Mouse (Mus musculus): ENCODE results near the gene Acp4. TPM values are rescaled to one million over a fixed set of nuclear protein-coding genes. Genes with fewer than 3 reads are reported as not detected.
A peak's percentile ranks its signal among the peaks of the same experiment; 100 is the strongest.

Acp4 gene
- polyA plus RNA-seq, 1 experiment from 2014 or later: 0.18 TPM

DNA sequence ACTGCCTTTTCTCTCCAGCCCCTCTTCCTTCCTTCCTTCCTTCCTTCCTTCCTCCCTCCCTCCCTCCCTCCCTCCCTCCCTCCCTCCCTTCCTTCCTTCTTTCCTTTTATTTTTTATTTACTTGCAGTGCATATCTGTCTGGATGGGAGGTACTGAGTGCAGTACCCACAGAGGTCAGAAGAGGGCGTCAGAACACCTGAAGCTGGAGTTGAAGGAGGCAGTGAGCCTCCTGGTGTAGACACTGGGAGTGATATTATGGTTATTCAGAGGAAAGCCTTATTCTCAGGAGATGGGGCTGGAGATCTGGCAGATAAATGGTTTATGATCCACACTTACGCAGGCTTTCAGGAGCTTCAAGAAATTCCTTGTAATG, 20.1 kb upstream of the Acp4 start:
- 45% methylated on average over 2 of the region's 2 CpGs for WGBS
- Histone ChIP-seq H3K27me3 (ENCODE audit: low read depth, poor library complexity, severe bottlenecking) (peaks cover 41% of the 10 kb centered on the region), H3K4me3 (no peak overlapping the region), H3K4me1 (no peaks in the 10 kb centered on the region), H3K9me3 (replicated peaks) (no peaks in the 10 kb centered on the region), H3K36me3 (no peaks in the 10 kb centered on the region), H3K27ac (no peak overlapping the region)
- DNase-seq (ENCODE audit: low spot score): peak; percentile 46

DNA sequence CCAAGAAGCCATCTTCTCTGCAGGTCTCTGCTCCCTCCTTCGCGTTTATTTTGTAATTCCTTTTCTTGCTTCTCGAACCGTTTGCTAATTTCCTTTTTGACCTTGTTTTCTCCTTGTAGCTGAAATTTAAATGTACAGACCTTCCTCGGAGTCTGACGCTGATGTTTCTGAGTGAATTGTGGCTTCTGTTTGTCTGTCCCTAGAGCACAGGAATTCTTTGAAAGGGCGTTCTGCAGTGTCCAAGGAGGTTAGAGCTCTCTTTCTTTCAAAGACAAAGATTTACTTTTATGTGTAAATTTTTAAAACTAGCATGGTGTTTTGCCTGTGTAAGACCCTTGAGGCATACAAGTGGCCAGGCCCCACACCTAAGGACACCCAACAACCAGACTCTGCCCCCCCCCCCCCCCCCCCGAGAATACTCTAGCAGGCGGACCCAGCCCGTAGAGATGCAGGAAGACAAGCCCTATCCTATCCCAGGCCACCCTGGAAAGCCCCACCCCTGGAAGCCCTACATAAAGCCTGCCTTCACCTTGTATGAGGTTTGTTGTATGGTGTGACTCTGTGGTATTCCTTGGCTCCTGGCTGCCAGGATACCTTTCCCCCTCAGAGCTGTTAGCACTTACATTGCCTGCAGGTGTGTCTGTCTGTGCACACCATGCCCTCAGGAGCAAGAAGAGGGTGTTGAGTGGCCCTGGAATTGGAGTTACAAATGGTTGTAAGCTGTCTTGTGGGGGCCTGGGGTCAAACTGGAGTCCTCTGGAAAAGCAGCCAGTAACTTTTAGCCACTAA, 19.5 kb upstream of the Acp4 start:
- Histone ChIP-seq H3K9me3 (replicated peaks) (no peaks in the 10 kb centered on the region), H3K27ac (no peak overlapping the region), H3K27me3 (ENCODE audit: low read depth, poor library complexity, severe bottlenecking) (peaks cover 41% of the 10 kb centered on the region), H3K4me3 (no peak overlapping the region), H3K36me3 (no peaks in the 10 kb centered on the region), H3K4me1 (no peaks in the 10 kb centered on the region)
- 76% methylated on average over 10 of the region's 10 CpGs for WGBS
- no peak for DNase-seq (ENCODE audit: low spot score)

DNA sequence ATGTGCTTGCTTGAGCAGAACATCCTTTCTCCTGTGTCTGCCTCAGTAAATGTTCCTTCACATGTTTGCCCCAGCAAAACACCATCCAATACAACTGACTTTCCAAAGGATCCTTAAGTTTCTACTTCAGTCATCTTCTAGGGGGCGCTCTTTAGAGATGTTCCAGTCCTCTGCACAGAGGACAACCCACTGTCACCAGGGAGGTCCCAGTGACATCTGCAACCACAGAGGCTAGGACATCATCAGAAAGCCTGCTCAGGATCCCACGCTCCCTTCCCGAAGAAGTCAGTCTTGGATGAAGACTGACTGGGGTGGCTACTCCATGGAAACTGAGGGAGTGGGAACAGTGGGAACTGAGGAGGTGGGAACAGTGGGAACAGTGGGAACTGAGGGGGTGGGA, 18.4 kb upstream of the Acp4 start:
- DNase-seq (ENCODE audit: low spot score): no peak
- H3K27ac ChIP-seq: no peak overlapping the region
- H3K4me3 ChIP-seq: no peak overlapping the region
- 82% methylated on average over 3 of the region's 3 CpGs for WGBS
- H3K27me3 ChIP-seq (ENCODE audit: low read depth, poor library complexity, severe bottlenecking): peaks cover 41% of the 10 kb centered on the region
- H3K4me1 ChIP-seq: no peaks in the 10 kb centered on the region
- no peaks in the 10 kb centered on the region for H3K36me3 ChIP-seq
- no peaks in the 10 kb centered on the region for H3K9me3 ChIP-seq (replicated peaks)

DNA sequence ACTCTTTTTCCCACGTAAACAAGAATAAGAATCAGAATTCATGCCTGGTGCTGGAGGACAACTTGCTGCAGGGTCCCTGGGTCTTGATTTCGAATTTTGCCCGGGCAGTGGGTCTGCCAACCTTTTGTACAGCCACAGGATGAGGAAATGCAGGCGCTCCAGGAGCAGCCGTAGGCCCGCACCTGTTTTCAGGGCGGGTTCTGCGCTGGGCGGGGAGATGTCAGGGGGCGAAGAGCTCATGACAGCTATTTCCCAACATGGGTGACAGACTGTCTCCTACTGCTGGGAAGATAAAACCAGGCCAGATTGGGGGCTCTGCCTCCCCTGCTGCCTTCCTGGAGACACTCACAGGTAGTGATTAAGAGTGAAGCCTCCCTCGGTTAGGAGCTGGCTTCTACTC, 16.9 kb upstream of the Acp4 start:
- Histone ChIP-seq H3K4me1 (no peaks in the 10 kb centered on the region), H3K36me3 (no peaks in the 10 kb centered on the region), H3K27me3 (ENCODE audit: low read depth, poor library complexity, severe bottlenecking) (peaks cover 41% of the 10 kb centered on the region), H3K4me3 (no peak overlapping the region), H3K27ac (no peak overlapping the region), H3K9me3 (replicated peaks) (no peaks in the 10 kb centered on the region)
- WGBS: 35% methylated on average over 11 of the region's 11 CpGs
- DNase-seq (ENCODE audit: low spot score): no peak

DNA sequence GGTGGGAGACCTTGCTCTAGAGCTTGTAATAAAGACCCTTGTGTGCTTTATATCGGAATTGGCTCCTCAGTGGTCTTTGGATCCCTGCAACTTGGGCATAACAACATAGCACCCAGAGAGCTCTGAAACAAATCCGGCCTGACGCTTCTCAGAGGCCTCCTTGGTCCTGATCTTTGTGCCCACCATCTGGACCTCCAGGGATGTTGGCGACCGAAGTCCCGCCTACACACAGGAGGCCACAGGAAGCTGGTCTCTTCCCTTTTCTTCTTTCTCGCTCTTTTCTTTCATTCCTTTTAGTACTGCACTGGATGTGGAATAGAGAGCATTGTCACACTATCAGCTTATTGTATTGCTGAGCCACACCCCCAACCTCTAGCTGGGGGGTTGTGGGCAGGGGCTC, 16.3 kb upstream of the Acp4 start:
- H3K27me3 ChIP-seq (ENCODE audit: low read depth, poor library complexity, severe bottlenecking): peaks cover 42% of the 10 kb centered on the region
- no peak overlapping the region for H3K4me3 ChIP-seq
- DNase-seq (ENCODE audit: low spot score): no peak
- no peaks in the 10 kb centered on the region for H3K36me3 ChIP-seq
- H3K4me1 ChIP-seq: no peaks in the 10 kb centered on the region
- WGBS: 65% methylated on average over 7 of the region's 7 CpGs
- H3K9me3 ChIP-seq (replicated peaks): no peaks in the 10 kb centered on the region
- no peak overlapping the region for H3K27ac ChIP-seq

DNA sequence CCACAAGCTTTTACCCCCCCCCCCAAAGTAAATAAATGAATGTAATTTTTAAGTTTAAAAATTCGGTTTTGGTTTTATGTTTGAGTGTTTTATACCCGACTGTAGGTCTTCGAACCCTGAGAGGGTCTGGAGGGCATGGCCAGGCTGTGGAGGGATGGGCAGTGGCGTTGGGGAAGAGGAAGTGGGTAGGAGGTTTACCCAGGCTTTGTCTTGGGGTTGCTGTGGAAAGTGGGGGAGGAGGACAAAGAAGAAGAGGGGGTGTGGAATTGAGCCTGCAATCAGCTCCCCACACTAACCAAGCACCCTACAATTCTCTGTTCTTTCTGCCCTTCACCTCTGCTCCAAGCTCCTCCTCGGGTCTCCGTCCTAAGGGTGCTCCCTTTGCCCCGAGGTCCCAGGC, 15.4 kb upstream of the Acp4 start:
- Histone ChIP-seq H3K4me3 (no peak overlapping the region), H3K27ac (no peak overlapping the region), H3K4me1 (no peaks in the 10 kb centered on the region), H3K36me3 (no peaks in the 10 kb centered on the region), H3K9me3 (replicated peaks) (no peaks in the 10 kb centered on the region), H3K27me3 (ENCODE audit: low read depth, poor library complexity, severe bottlenecking) (peaks cover 46% of the 10 kb centered on the region)
- no peak for DNase-seq (ENCODE audit: low spot score)
- WGBS: 91% methylated on average over 7 of the region's 7 CpGs

DNA sequence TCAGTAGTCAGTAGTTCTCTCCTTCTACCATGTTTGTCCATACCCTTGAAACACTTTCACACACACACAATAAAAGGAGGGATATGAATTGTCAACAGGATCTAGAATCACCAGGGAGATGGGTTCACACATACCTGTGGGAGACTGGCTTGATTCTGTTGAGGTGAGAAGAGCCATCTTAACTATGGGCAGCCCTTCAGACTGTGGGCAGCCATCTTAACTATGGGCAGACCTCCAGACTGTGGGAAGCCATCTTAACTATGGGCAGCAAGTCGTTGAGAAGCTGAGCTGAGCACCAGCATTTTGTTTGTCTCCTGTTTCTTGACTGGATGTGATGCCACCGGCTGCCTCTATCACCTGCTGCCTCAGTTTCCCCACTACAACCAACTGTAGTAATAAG, 14.1 kb upstream of the Acp4 start:
- no peaks in the 10 kb centered on the region for H3K4me1 ChIP-seq
- no peaks in the 10 kb centered on the region for H3K9me3 ChIP-seq (replicated peaks)
- no peaks in the 10 kb centered on the region for H3K36me3 ChIP-seq
- WGBS: 74% methylated on average over 2 of the region's 2 CpGs
- H3K27me3 ChIP-seq (ENCODE audit: low read depth, poor library complexity, severe bottlenecking): peaks cover 49% of the 10 kb centered on the region
- H3K27ac ChIP-seq: no peak overlapping the region
- H3K4me3 ChIP-seq: no peak overlapping the region
- DNase-seq (ENCODE audit: low spot score): no peak

DNA sequence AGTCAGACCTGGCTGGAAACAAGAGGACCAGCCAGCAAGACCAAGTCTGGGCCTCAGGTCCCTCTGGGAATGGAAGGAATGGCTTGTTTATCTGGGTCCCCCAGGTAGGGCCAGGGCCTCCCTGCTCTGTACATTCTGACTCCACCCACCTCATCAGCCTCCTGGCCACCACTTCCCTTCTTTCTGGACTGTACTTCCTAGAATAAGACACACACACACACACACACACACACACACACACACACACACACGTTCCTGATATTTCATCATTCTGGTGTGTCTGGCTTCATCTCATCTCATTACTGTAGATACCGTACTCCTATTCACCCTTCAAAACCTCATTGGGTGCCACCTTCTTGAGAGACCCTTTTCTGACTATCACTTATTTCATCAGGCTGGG, 12.2 kb upstream of the Acp4 start:
- H3K27ac ChIP-seq: no peak overlapping the region
- no peaks in the 10 kb centered on the region for H3K36me3 ChIP-seq
- no peaks in the 10 kb centered on the region for H3K9me3 ChIP-seq (replicated peaks)
- DNase-seq (ENCODE audit: low spot score): no peak
- no peak overlapping the region for H3K4me3 ChIP-seq
- WGBS: 90% methylated on average over 2 of the region's 2 CpGs
- no peaks in the 10 kb centered on the region for H3K4me1 ChIP-seq
- peaks cover 41% of the 10 kb centered on the region for H3K27me3 ChIP-seq (ENCODE audit: low read depth, poor library complexity, severe bottlenecking)

DNA sequence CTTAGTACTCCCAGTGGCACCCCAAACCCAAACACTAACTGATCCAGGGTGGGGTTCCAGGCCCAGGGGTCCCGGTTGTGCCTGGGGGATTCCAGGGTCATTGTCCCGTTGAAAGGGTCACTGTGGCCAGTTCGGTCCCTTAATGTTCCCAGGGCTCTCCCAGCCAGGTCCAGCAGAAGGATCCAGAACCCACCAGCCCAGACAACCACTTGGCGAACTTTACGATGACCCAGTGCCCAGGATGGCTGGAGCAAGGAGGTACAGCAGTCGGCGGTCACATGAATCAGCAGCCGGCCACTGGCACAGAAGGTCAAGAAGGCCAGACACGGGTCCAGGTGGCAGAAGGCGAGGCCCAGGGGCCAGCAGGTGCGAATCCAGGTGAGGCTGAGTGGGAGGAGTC, 10.9 kb upstream of the Acp4 start:
- Histone ChIP-seq H3K9me3 (replicated peaks) (no peaks in the 10 kb centered on the region), H3K4me1 (peaks cover 3% of the 10 kb centered on the region; the same call in 1 of the 2 replicates), H3K36me3 (no peaks in the 10 kb centered on the region), H3K27ac (no peak overlapping the region), H3K27me3 (ENCODE audit: low read depth, poor library complexity, severe bottlenecking) (peaks cover 41% of the 10 kb centered on the region), H3K4me3 (no peak overlapping the region)
- DNase-seq (ENCODE audit: low spot score): no peak
- WGBS: 84% methylated on average over 11 of the region's 11 CpGs

DNA sequence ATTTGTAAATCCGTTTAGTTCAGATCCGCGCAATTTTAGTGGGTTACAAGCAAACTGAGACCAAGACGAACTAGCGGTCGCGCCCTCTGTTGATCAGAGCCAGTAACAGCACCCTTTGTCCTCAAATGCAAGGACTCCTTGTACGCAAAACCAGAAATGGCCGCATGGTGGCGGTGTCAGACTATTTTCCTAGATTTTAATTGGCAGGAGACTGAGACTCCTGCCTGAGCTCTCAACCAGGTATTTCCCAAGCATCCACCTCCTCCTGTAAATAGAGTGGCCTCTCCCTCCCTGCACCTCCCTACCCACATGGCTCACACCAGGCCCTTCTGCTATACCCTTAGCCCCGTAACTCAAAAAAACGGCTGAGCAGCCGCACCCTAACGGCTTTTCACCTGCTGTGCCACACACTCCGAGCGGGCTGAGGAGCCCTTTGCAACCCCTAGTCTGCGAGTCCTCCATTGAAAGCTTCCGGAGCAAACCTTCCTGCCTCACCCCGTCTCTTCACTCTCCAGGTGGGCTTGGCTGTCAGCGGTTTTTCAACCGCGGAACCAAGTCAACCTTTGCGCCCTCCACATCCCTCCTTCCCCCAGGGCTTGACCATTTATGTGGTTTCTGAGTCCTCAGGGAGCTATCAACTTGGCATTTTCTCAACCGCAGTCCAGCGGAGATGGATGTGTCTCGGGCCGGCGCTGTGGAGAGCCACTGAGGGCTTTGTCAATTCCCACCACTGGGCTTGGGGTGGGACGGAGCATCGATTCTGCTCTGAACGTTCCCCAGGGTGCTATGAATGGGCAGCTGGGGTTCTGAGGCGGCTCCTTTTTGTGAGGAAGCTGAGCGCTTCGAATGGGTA, 5.8 kb upstream of the Acp4 start:
- H3K9me3 ChIP-seq (replicated peaks): no peaks in the 10 kb centered on the region
- 4% methylated on average over 34 of the region's 34 CpGs for WGBS
- peaks cover 47% of the 10 kb centered on the region for H3K27me3 ChIP-seq (ENCODE audit: low read depth, poor library complexity, severe bottlenecking)

DNA sequence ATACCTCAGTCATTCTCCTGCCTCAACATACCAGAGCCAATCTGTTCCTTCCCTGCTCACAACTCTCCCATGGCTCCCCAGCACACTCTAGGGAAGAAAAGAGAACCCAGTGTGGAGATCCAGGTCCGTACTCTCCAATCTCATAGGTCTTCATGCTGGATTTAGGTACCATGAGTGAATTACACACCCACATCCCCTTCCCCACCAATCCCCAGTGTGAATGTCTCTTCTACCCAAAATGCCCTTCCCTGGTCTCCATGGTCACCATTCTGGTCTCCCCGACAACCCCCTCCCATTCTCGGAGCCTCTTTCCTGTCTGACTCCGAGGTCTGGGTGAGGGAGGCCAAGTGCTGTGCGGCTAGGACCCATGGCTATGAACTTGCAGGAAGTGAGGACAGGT, 4.0 kb upstream of the Acp4 start, which contains the start of gene Gm15517:
Gene Gm15517 (plus strand): TSS at position 301 of the 400 bp plus-strand sequence.
- Histone ChIP-seq H3K36me3 (no peaks in the 10 kb centered on the region), H3K27ac (no peak within 1 kb of the TSS), H3K27me3 (ENCODE audit: low read depth, poor library complexity, severe bottlenecking) (peaks cover 43% of the 10 kb centered on the region), H3K4me1 (peaks cover 6% of the 10 kb centered on the region; the same call in 1 of the 2 replicates), H3K4me3 (no peak within 1 kb of the TSS), H3K9me3 (replicated peaks) (no peaks in the 10 kb centered on the region)
- 63% methylated on average over 5 of the region's 5 CpGs for WGBS
- no peak for DNase-seq (ENCODE audit: low spot score)

More for the DNA sequence above, 5.8 kb upstream of the Acp4 start:
- Histone ChIP-seq H3K36me3 (no peaks in the 10 kb centered on the region), H3K4me1 (peaks cover 6% of the 10 kb centered on the region; the same call in 1 of the 2 replicates), H3K27ac (no peak overlapping the region), H3K4me3 (0 out of 2 replicates have a peak overlapping the region, but pooled peaks have one; percentile 14)
- DNase-seq (ENCODE audit: low spot score): peak; percentile 95

DNA sequence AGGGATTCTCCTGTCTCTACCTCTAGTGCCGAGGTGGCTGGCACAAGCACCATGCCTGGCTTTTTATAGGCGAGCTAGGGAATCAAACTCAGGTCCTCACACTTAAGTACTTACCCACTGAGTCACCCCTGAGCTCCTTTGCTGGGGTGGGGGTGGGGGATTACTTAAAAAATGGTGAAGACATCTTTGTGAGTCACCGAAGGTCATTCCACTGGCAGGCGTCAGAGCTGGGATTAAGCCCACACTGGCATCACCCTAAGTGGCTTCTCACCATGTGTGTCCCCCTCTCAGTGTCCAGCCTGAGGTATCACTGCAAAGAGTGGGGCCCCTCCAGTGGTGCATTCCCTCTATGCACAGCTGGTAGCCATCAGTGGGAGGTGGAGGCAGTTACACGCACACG, 3.2 kb upstream of the Acp4 start:
- no peak for DNase-seq (ENCODE audit: low spot score)
- Histone ChIP-seq H3K4me1 (peaks cover 6% of the 10 kb centered on the region; the same call in 1 of the 2 replicates), H3K36me3 (no peaks in the 10 kb centered on the region), H3K27me3 (ENCODE audit: low read depth, poor library complexity, severe bottlenecking) (peaks cover 40% of the 10 kb centered on the region), H3K27ac (no peak overlapping the region), H3K9me3 (replicated peaks) (no peaks in the 10 kb centered on the region), H3K4me3 (no peak overlapping the region)
- WGBS: 78% methylated on average over 6 of the region's 6 CpGs

DNA sequence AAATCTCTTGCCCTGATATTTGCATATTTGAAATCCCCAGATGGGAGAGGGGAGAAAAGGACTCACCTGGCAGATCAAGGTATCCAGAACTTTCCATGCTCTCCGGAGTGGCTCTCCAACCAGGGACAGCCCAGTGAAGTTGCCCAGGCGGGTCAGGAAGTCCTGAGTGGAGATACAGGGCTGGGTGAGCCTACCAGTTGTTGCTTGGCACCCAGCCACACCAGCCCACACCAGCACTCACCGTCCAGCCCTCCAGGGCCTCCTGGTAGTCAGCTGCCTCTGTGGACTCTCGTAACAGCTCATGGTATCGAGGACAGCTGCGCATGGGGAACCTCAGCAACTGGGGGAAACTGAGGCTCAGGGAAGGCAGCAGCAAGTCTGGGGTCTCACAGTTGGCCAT, 2.2 kb downstream of the Acp4 start:
- peaks cover 4% of the 10 kb centered on the region; the same call in 1 of the 2 replicates for H3K4me1 ChIP-seq
- DNase-seq (ENCODE audit: low spot score): no peak
- H3K4me3 ChIP-seq: no peak overlapping the region
- WGBS: 94% methylated on average over 6 of the region's 6 CpGs
- no peaks in the 10 kb centered on the region for H3K9me3 ChIP-seq (replicated peaks)
- H3K27ac ChIP-seq: no peak overlapping the region
- no peaks in the 10 kb centered on the region for H3K27me3 ChIP-seq (ENCODE audit: low read depth, poor library complexity, severe bottlenecking)
- H3K36me3 ChIP-seq: peaks cover 49% of the 10 kb centered on the region

Data from limb, embryonic 10.5 days (tissue).